Mouse (Mus musculus) thymus, adult 2 months (tissue): ENCODE data around the gene Ceacam1.
"Not testable (repeated sequence)": the region's sequence is repeated elsewhere in the genome, so short reads cannot be mapped to it uniquely, and the experiment has no call there.

Experiments
- CTCF ChIP-seq: fragments of 200-500 bp; IDR thresholded peaks from 2 replicates; pipeline ENCODE4 v1.5.1; 2012; ENCODE audit warnings: mild to moderate bottlenecking, control low read depth, low read length, moderate library complexity, borderline replicate concordance; ENCODE audit not compliant: control insufficient read depth, poor library complexity, insufficient read depth; ENCODE audit errors: extremely low read depth
- POLR2A ChIP-seq: fragments of 200-500 bp; IDR thresholded peaks from 2 replicates; pipeline ENCODE4 v1.6.1; 2012; ENCODE audit warnings: mild to moderate bottlenecking, low read length, control low read depth, moderate library complexity; ENCODE audit not compliant: control insufficient read depth, poor library complexity, insufficient read depth; ENCODE audit errors: extremely low read depth

DNA sequence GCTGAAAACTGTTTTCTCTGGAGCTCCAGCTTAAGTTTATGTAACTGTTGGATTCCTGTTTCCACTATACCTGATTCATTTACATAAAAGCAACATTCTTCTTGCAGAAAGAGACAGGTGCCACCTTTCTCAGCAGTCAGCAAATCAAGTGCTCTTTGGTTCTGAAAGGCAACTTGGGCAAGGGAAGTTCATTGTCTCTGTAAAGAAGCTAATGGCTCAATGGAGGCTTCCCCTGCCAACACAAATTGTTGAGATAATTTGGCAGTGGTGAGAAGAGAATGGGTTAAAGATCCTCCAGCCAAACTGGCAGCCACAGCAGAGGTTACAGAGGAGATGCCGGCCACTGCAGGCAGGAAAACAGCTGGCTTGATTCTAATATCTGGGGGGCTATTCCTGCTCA is 13.3 kb upstream of the Ceacam1 start:
- TF ChIP-seq CTCF, POLR2A: not testable (repeated sequence)
